Mouse (Mus musculus) stomach, postnatal 0 days (tissue): ENCODE measurements around the gene Fam19a2.

Source experiments
- CTCF ChIP-seq: IDR thresholded peaks from 2 replicates; pipeline ENCODE4 v1.5.1; 2016; ENCODE audit warnings: antibody characterized with exemption, low read depth, mild to moderate bottlenecking, moderate library complexity
- EP300 ChIP-seq: optimal IDR thresholded peaks from 2 replicates; pipeline ENCODE3; 2016; ENCODE audit warnings: antibody characterized with exemption

DNA sequence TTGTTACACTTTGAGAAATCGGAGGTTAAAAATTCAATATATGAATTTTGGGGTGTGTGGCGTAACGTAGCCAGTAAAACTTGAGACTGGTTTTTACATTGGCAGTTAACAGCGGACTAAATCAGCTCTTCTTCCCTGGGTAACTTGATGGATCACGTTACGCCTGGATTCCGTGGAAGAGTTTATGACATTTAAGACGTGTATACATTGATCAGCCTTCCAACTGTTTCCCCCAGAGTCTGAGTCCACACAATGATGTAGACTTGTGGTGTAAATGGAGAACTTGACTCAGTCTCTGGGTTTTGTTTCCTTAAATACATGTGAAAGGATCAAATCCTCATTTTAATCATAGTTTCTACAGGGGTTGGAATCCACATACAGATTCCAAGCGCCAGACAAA, 11.9 kb upstream of the Fam19a2 start:
- no peak for TF ChIP-seq CTCF
- TF ChIP-seq EP300: no peak
